Mouse (Mus musculus) heart, postnatal 0 days (tissue): ENCODE measurements at regions not wholly inside any gene's neighbourhood (a gene's known extent, or its start where the extent isn't known, plus 50 kb on each side); places are given as distances from the start of the nearest gene placed in this dataset.

Experiments used
- CTCF ChIP-seq: IDR thresholded peaks from 2 replicates; pipeline ENCODE4 v1.5.1; 2016; ENCODE audit warnings: antibody characterized with exemption, control low read depth, low read depth
- EP300 ChIP-seq: IDR thresholded peaks from 2 replicates; pipeline ENCODE4 v1.6.1; 2016; ENCODE audit warnings: antibody characterized with exemption, low read depth

- no peak for TF ChIP-seq CTCF
- no peak for TF ChIP-seq EP300
Measured at GRCm38 (mm10) chr7:69994540-69995303, 371.8 kb downstream of the Nr2f2 start.
